Mouse (Mus musculus) liver, embryonic 15.5 days (tissue): ENCODE data around the gene Strc. TPM values are rescaled to one million over a fixed set of nuclear protein-coding genes. Genes with fewer than 3 reads are reported as not detected.
A peak's percentile ranks its signal among the peaks of the same experiment; 100 is the strongest.
"Not testable (repeated sequence)": the region's sequence is repeated elsewhere in the genome, so short reads cannot be mapped to it uniquely, and the experiment has no call there.

Source experiments
- ATAC-seq: fragments of 200-750 bp; cut with Nextera tagmentation; 2 replicates; pipeline ENCODE4 v1.8.0; 2017; ENCODE audit warnings: moderate number of reproducible peaks, mild to moderate bottlenecking, moderate library complexity; ENCODE audit not compliant: insufficient read depth
- H3K27ac ChIP-seq: fragments of 300-500 bp; sonication (generic); replicated peaks from 2 replicates; pipeline ENCODE4 v1.5.1; 2015; ENCODE audit warnings: mild to moderate bottlenecking, inconsistent platforms
- H3K27me3 ChIP-seq: fragments of 300-500 bp; sonication (generic); 2 replicates; pipeline ENCODE4 v1.6.1; 2015; ENCODE audit warnings: mild to moderate bottlenecking, inconsistent platforms
- H3K36me3 ChIP-seq: fragments of 300-500 bp; sonication (generic); replicated peaks from 2 replicates; pipeline ENCODE4 v1.6.1; 2015; ENCODE audit warnings: moderate library complexity, mild to moderate bottlenecking, inconsistent platforms
- H3K4me1 ChIP-seq: fragments of 300-500 bp; sonication (generic); replicated peaks from 2 replicates; pipeline ENCODE4 v1.6.1; 2015; ENCODE audit warnings: inconsistent platforms
- H3K4me2 ChIP-seq: fragments of 300-500 bp; sonication (generic); 2 replicates; pipeline ENCODE4 v1.6.1; 2015; ENCODE audit warnings: moderate library complexity, mild to moderate bottlenecking, inconsistent platforms
- H3K4me3 ChIP-seq: fragments of 300-500 bp; sonication (generic); replicated peaks from 2 replicates; pipeline ENCODE4 v1.5.1; 2015; ENCODE audit warnings: mild to moderate bottlenecking, inconsistent platforms
- H3K9ac ChIP-seq: fragments of 300-500 bp; sonication (generic); 2 replicates; pipeline ENCODE4 v1.6.1; 2015; ENCODE audit warnings: moderate library complexity, mild to moderate bottlenecking, inconsistent platforms
- H3K9me3 ChIP-seq: fragments of 300-500 bp; sonication (generic); replicated peaks from 2 replicates; pipeline ENCODE4 v1.6.1; 2016; ENCODE audit warnings: inconsistent platforms
- WGBS: fragments of 180-500 bp; shearing (Covaris S2); methylation state at CpG from one replicate; pipeline ENCODE4 v1.1.7; 2015; ENCODE audit warnings: mixed read lengths; ENCODE audit not compliant: insufficient replicate concordance; 5-methylcytosine and 5-hydroxymethylcytosine counted together
- polyA plus RNA-seq: library from polyadenylated mRNA; unstranded; fragments of >200 nt; fragmentation: Nextera tagmentation; extraction: Ambion mirVana; gene quantifications from 2 replicates; pipeline ENCODE4 v1.2.1, GENCODE M21; 2015

Gene Strc
- not detected in 2 replicates for polyA plus RNA-seq

DNA sequence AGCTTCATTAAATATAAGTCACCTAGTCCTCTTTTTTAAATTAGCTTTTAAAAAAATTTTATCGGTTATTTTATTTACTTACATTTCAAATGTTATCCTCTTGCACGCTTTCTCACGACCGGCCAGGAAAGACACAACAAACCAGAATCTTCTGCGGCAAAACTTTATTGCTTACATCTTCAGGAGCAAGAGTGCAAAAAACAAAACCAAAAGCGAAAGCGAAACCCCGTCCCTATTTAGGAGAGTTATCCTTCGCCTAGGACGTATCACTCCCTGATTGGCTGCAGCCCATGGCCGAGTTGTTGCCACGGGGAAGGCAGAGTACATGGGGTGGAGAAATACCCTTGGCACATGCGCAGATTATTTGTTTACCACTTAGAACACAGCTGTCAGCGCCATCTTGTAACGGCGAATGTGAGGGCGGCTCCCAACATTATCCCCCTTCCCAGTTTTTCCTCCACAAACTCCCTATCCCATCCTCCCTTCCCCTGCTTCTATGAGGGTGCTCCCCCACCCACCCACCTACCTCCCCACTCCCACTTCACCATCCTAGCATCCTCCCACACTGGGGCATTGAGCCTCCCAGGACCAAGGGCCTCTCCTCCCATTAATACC lies at the start of gene Strc:
TSS of gene Strc (minus strand) at position 208 of the 615 bp plus-strand sequence.
- not testable (repeated sequence) for H3K27me3 ChIP-seq, H3K4me3 ChIP-seq, H3K9me3 ChIP-seq, H3K4me2 ChIP-seq, H3K27ac ChIP-seq, H3K4me1 ChIP-seq, H3K36me3 ChIP-seq, ATAC-seq, H3K9ac ChIP-seq
- 86% methylated on average over 17 of the region's 17 CpGs for WGBS

GRCm38 (mm10) chr2:121434854-121435253 lies 47.9 kb upstream of the Strc start:
- ATAC-seq: no peak
- H3K27ac ChIP-seq: no peak overlapping the region
- H3K9me3 ChIP-seq: no peaks in the 10 kb centered on the region
- no peaks in the 10 kb centered on the region for H3K27me3 ChIP-seq
- H3K9ac ChIP-seq: no peak overlapping the region
- H3K4me1 ChIP-seq: no peaks in the 10 kb centered on the region
- 98% methylated on average over 1 of the region's 1 CpGs for WGBS
- H3K4me3 ChIP-seq: no peak overlapping the region
- H3K36me3 ChIP-seq: peaks cover 94% of the 10 kb centered on the region
- no peak overlapping the region for H3K4me2 ChIP-seq

GRCm38 (mm10) chr2:121425890-121426289 lies 38.9 kb upstream of the Strc start:
- Histone ChIP-seq H3K27ac (no peak overlapping the region), H3K36me3 (peaks cover 83% of the 10 kb centered on the region), H3K9ac (no peak overlapping the region), H3K4me2 (no peak overlapping the region), H3K9me3 (no peaks in the 10 kb centered on the region), H3K27me3 (no peaks in the 10 kb centered on the region), H3K4me3 (no peak overlapping the region), H3K4me1 (no peaks in the 10 kb centered on the region)
- no peak for ATAC-seq
- 84% methylated on average over 2 of the region's 2 CpGs for WGBS

DNA sequence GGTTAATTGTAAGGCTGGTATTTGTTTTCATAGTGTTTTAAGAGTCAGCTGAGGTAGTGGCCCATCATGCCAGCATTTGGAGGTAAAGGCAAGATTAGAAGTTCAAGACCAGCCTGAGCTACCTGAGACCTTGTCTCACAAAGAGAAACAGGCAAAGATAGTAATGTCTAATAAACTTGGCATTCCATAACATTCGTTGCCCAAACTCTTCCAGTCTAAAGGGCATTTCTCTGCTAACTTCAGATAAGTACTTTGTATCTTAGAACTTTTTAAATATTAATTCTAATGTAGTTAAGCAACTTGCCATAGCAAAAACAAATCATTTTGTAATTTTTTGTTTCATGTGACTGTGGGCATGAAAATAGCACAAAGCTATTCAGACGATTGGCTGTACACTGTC lies 36.2 kb upstream of the Strc start:
- H3K4me2 ChIP-seq: no peak overlapping the region
- H3K9ac ChIP-seq: no peak overlapping the region
- no peak overlapping the region for H3K4me3 ChIP-seq
- WGBS: 75% methylated on average over 2 of the region's 2 CpGs
- no peaks in the 10 kb centered on the region for H3K9me3 ChIP-seq
- peaks cover 76% of the 10 kb centered on the region for H3K36me3 ChIP-seq
- no peaks in the 10 kb centered on the region for H3K27me3 ChIP-seq
- no peak overlapping the region for H3K27ac ChIP-seq
- ATAC-seq: no peak
- H3K4me1 ChIP-seq: 0 out of 2 replicates have a peak, but pooled peaks cover 5% of the 10 kb centered on the region

DNA sequence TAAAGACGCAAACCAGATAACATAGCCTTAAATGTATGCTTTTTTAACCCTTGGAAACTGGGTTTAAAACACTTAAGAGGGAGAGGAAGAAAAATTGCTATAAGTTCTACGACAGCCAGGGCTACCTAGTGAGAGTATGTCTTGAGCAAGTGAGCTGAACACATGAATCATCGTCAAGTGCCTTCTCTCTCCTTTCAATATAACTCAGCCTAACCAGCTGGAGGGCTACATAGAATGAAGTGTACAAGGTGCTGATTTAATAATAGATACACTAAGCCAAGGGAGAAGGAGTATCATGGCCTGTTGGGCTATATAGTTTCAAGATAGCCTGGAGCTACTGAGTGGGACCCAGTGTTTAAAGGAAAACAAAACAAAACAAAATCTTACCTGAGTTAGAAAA lies 31.5 kb upstream of the Strc start:
- ATAC-seq: no peak
- Histone ChIP-seq H3K27me3 (no peaks in the 10 kb centered on the region), H3K27ac (no peak overlapping the region), H3K9ac (no peak overlapping the region), H3K4me1 (peaks cover 33% of the 10 kb centered on the region), H3K9me3 (no peaks in the 10 kb centered on the region), H3K4me3 (no peak overlapping the region), H3K36me3 (peaks cover 61% of the 10 kb centered on the region), H3K4me2 (no peak overlapping the region)
- WGBS: 84% methylated on average over 3 of the region's 3 CpGs

GRCm38 (mm10) chr2:121416356-121416755 lies 29.4 kb upstream of the Strc start:
- H3K9me3 ChIP-seq: no peaks in the 10 kb centered on the region
- H3K27me3 ChIP-seq: no peaks in the 10 kb centered on the region
- peaks cover 47% of the 10 kb centered on the region for H3K4me1 ChIP-seq
- H3K4me2 ChIP-seq: peak overlapping the region; percentile 89; the same call in 1 of the 2 replicates
- no peak overlapping the region for H3K27ac ChIP-seq
- H3K4me3 ChIP-seq: no peak overlapping the region
- H3K9ac ChIP-seq: no peak overlapping the region
- H3K36me3 ChIP-seq: peaks cover 42% of the 10 kb centered on the region
- WGBS: 71% methylated on average over 6 of the region's 6 CpGs
- no peak for ATAC-seq

GRCm38 (mm10) chr2:121415591-121415990 lies 28.6 kb upstream of the Strc start:
- Histone ChIP-seq H3K9ac (no peak overlapping the region), H3K27ac (no peak overlapping the region)
- no peak for ATAC-seq

DNA sequence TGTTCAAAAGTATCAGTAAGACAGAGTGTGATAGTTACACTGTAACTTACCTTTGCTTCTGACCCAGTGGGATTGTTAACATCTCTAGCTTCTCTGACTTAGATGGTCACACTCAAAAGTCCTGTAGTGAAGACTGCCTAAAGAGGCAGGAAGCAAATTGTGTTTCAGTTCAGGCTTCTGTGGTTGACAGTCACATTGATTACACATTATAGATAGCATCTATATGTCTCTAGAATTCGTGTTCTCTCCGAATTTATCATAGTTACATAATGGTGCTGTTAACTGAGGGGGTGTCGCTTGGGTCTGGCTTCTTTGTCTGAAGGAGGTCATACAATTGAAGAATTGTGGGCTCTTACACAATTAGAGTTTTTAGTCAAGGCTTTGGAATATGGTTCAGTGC lies 28.1 kb upstream of the Strc start:
- peak overlapping the region; percentile 100 for H3K4me3 ChIP-seq
- H3K4me1 ChIP-seq: peaks cover 47% of the 10 kb centered on the region
- peaks cover 35% of the 10 kb centered on the region for H3K36me3 ChIP-seq
- H3K9ac ChIP-seq: no peak overlapping the region
- H3K27ac ChIP-seq: no peak overlapping the region
- 17% methylated on average over 3 of the region's 3 CpGs for WGBS
- no peak for ATAC-seq
- no peaks in the 10 kb centered on the region for H3K9me3 ChIP-seq
- H3K27me3 ChIP-seq: no peaks in the 10 kb centered on the region
- peak overlapping the region; percentile 89 for H3K4me2 ChIP-seq

More at GRCm38 (mm10) chr2:121415591-121415990, 28.6 kb upstream of the Strc start:
- Histone ChIP-seq H3K36me3 (peaks cover 38% of the 10 kb centered on the region), H3K4me3 (peak overlapping the region; percentile 100), H3K9me3 (no peaks in the 10 kb centered on the region), H3K4me1 (peaks cover 47% of the 10 kb centered on the region), H3K4me2 (peak overlapping the region; percentile 89), H3K27me3 (no peaks in the 10 kb centered on the region)
- WGBS: 67% methylated on average over 3 of the region's 3 CpGs

DNA sequence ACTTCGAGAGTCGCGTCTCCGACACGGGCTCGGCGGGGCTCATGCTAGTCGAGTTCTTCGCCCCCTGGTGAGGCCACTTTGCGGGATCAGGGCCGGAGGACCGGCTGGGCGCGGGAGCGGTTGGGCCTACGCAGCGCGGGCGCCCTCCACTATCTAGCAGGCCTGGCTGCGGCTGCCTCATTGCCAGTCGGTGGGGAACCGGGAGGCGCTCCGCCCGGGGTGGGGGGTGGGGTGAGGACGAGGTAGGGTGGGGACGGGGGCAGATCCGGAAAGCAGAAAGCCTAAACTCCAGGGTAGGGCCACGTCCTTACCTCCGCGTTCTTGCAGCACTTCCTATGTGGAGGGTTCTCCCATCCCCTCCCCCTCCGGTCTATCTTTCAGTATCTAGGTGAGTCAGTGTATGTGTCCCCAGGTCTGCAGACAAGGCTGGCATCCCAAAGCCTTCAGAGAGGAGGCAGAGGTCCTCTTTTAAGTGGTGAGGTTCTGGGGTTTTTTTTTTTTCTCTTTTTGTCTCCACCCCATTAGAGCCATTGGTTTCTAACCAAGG lies 27.2 kb upstream of the Strc start:
- H3K9ac ChIP-seq: peak overlapping the region; percentile 97
- H3K27ac ChIP-seq: peak overlapping the region; percentile 95
- H3K36me3 ChIP-seq: peaks cover 30% of the 10 kb centered on the region
- H3K4me2 ChIP-seq: peak overlapping the region; percentile 89
- peak; percentile 69 for ATAC-seq
- peaks cover 47% of the 10 kb centered on the region for H3K4me1 ChIP-seq
- no peaks in the 10 kb centered on the region for H3K9me3 ChIP-seq
- WGBS: 1% methylated on average over 32 of the region's 32 CpGs
- peak overlapping the region; percentile 100 for H3K4me3 ChIP-seq
- no peaks in the 10 kb centered on the region for H3K27me3 ChIP-seq

DNA sequence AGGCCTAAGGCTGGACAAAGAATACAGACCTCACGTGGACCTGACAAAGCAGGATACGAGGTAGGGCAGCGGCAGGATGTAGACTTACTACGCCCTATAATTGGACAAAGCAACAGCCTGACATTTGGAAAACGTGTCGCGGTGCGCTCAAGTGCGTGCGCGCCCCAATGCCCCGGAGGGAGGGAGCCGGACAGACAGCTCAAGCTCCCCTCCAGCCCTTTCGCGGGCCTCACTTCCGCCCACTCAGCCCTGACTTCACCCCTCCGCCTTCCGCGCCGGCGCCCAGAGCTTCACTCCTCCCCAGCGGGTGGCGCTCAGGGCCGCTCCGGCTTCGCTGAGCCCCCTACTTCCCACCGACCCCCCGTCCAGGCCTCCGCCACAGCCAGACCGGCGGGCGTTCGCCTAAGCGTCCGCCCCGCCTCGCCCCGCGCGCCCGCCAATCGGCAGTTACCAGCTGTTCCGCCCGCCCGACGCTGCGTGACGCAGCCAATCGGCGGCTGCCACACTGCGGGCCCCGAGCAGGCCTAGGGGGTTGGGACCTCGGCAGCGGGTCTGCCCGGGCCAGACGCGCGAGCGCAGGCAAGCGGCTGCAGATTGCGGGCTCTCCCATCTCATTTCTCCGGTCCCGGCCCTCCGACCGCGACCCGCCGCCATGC lies 26.5 kb upstream of the Strc start, which contains the start of the genes Pdia3 and Catsper2:
TSS of gene Pdia3 (plus strand) at position 389 of the 656 bp plus-strand sequence.
TSS of gene Catsper2 (minus strand) at position 406 of the 656 bp plus-strand sequence.
- peaks cover 24% of the 10 kb centered on the region for H3K36me3 ChIP-seq
- WGBS: under 1% methylated on average over 67 of the region's 68 CpGs
- peak within 1 kb of the TSS; percentile 100 for H3K4me3 ChIP-seq
- peaks cover 42% of the 10 kb centered on the region for H3K4me1 ChIP-seq
- no peaks in the 10 kb centered on the region for H3K27me3 ChIP-seq
- peak within 1 kb of the TSS; percentile 89 for H3K4me2 ChIP-seq
- H3K27ac ChIP-seq: peak within 1 kb of the TSS; percentile 95
- H3K9me3 ChIP-seq: no peaks in the 10 kb centered on the region
- peak within 1 kb of the TSS; percentile 97 for H3K9ac ChIP-seq
- ATAC-seq: peak; percentile 98

DNA sequence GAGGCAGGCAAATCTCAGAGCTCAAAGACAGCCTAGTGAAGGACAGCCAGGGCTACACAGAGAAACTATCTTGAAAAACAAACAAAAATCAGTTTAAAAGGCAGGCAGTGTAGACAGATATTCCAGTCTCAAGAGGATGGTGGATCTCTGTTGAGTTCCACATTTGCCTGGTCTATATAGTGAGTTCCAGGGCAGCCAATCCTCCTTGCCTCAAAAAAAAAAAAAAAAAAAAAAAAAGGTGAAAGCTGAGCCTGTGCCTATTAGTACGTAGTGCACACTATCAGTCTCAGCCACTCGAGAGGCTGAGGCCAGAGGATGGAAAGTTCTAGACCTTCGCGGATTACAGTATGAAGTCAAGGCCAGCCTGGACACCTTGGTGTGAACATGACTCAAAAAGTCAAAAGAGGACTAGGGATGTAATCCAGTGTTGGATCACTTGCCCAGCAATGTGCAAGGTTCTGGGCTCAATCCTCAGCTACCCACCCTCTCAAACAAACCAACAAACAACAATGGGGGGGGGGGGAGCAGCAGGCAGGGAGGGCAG lies 25.9 kb upstream of the Strc start:
- peak overlapping the region; percentile 89 for H3K4me2 ChIP-seq
- peak overlapping the region; percentile 90 for H3K9ac ChIP-seq
- ATAC-seq: no peak
- H3K27ac ChIP-seq: peak overlapping the region; percentile 95
- H3K27me3 ChIP-seq: no peaks in the 10 kb centered on the region
- peak overlapping the region; percentile 100 for H3K4me3 ChIP-seq
- peaks cover 42% of the 10 kb centered on the region for H3K4me1 ChIP-seq
- H3K36me3 ChIP-seq: peaks cover 18% of the 10 kb centered on the region
- WGBS: 5% methylated on average over 4 of the region's 4 CpGs
- no peaks in the 10 kb centered on the region for H3K9me3 ChIP-seq
